ENCODE assay signal across 8 mouse cellular contexts in the genomic region with DNA sequence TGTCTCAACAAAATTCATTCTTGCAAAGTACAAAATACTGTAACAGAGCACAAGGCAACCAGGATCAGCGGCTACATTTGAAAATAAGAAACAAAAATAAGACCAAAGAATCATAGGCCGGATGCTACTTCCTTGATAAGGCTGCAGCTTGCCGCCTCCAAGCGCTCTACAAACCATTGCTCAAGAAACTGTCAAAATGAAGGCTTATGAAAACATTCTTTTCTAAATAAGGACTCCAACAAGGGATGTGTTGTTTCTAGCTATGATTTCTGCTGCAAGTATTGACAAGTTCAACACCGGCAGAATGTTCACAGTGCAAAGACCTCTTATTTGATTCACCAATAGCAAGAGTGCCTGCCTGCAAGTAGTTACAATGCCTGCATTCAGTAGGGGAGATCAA. TPM values are rescaled to one million over a fixed set of nuclear protein-coding genes. Genes with fewer than 3 reads are reported as not detected.
DNase-seq lines count a peak whose midpoint lies in the region; ATAC-seq and TF ChIP-seq lines count a peak whose summit lies in the region.

No protein-coding gene starts in this region.

- peak overlapping the region; percentile 96 for H3K9ac ChIP-seq in hindbrain, embryonic 13.5 days
- peak overlapping the region; percentile 86; the same call in 1 of the 2 replicates for H3K9ac ChIP-seq in lung, postnatal 0 days (replicated peaks; ENCODE audit: low read depth)

- H3K27me3 ChIP-seq in kidney, adult 2 months (replicated peaks; ENCODE audit: control insufficient read depth, insufficient read depth, low read length), result no peaks in the 10 kb centered on the region
- H3K27me3 ChIP-seq in hindbrain, embryonic 13.5 days, result no peaks in the 10 kb centered on the region
- H3K27me3 ChIP-seq in lung, postnatal 0 days (replicated peaks; ENCODE audit: insufficient read depth, low read length), result no peaks in the 10 kb centered on the region

- peak overlapping the region; percentile 93 for H3K4me3 ChIP-seq in kidney, adult 2 months (ENCODE audit: insufficient read depth, low read depth, low read length)
- peak overlapping the region; percentile 94 for H3K4me3 ChIP-seq in hindbrain, embryonic 13.5 days
- H3K4me3 ChIP-seq in lung, postnatal 0 days (ENCODE audit: low read depth, low read length), result peak overlapping the region; percentile 95

- no peaks in the 10 kb centered on the region for H3K36me3 ChIP-seq in kidney, adult 2 months (ENCODE audit: control insufficient read depth, insufficient read depth, low read length)
- no peaks in the 10 kb centered on the region for H3K36me3 ChIP-seq in hindbrain, embryonic 13.5 days
- no peaks in the 10 kb centered on the region for H3K36me3 ChIP-seq in lung, postnatal 0 days (ENCODE audit: insufficient read depth, low read length)

- no peak for ATAC-seq in hindbrain, embryonic 13.5 days (ENCODE audit: low FRiP score)
- no peak for ATAC-seq in lung, postnatal 0 days

- peak overlapping the region; percentile 73 for H3K4me2 ChIP-seq in hindbrain, embryonic 13.5 days
- H3K4me2 ChIP-seq in lung, postnatal 0 days (replicated peaks; ENCODE audit: low read depth, low read length), result peak overlapping the region; percentile 82

- no peaks in the 10 kb centered on the region for H3K9me3 ChIP-seq in hindbrain, embryonic 13.5 days
- no peaks in the 10 kb centered on the region for H3K9me3 ChIP-seq in lung, postnatal 0 days (ENCODE audit: low read length)

- no peak for TF ChIP-seq CTCF in kidney, adult 2 months (conservative IDR thresholded peaks at IDR 0.05; ENCODE audit: insufficient read depth, insufficient read length, low read depth, low read length)
- no peak for TF ChIP-seq CTCF in lung, postnatal 0 days (IDR thresholded peaks at IDR 0.05)

- TF ChIP-seq POLR2A in kidney, adult 2 months (IDR thresholded peaks at IDR 0.05; ENCODE audit: low read depth, low read length), result no peak

- DNase-seq in kidney, adult 2 months, result peak; percentile 51
- DNase-seq in kidney, postnatal 10 days, result no peak
- peak; percentile 48 for DNase-seq in adipocyte (ENCODE audit: low spot score)
- peak; percentile 50 for DNase-seq in lung, postnatal 0 days (ENCODE audit: low spot score)
- DNase-seq in gastrocnemius, postnatal 4 days (ENCODE audit: low spot score in 2 of 2), result no peak
- DNase-seq in cerebellum, postnatal 25 days, result no peak
- DNase-seq in urinary bladder, postnatal 4 days (ENCODE audit: low spot score in 2 of 2), result no peak

- peaks cover 7% of the 10 kb centered on the region; the same call in 1 of the 2 replicates for H3K4me1 ChIP-seq in kidney, adult 2 months (ENCODE audit: control insufficient read depth, insufficient read depth, low read length)
- peaks cover 24% of the 10 kb centered on the region for H3K4me1 ChIP-seq in hindbrain, embryonic 13.5 days (replicated peaks)
- H3K4me1 ChIP-seq in lung, postnatal 0 days (ENCODE audit: insufficient read depth, low read depth, low read length), result no peaks in the 10 kb centered on the region; the same call in 1 of the 2 replicates

- peak overlapping the region; percentile 85 for H3K27ac ChIP-seq in kidney, adult 2 months (ENCODE audit: insufficient read depth, low read depth, low read length)
- peak overlapping the region; percentile 97; the same call in 1 of the 2 replicates for H3K27ac ChIP-seq in hindbrain, embryonic 13.5 days
- no peak overlapping the region for H3K27ac ChIP-seq in lung, postnatal 0 days (ENCODE audit: low read length)

- TF ChIP-seq EP300 in lung, postnatal 0 days (IDR thresholded peaks at IDR 0.05), result no peak

- WGBS in kidney, adult 2 months, result 27% methylated on average over 5 of the region's 5 CpGs
- 46% methylated on average over 5 of the region's 5 CpGs for WGBS in hindbrain, embryonic 13.5 days
- 9% methylated on average over 5 of the region's 5 CpGs for WGBS in lung, postnatal 0 days

RNA-seq across cellular contexts. Expression of a gene that starts 1.8 kb away (rescaled TPM):
- polyA plus RNA-seq in kidney, adult 2 months (2012; rRNA removed), result 29.9 and 33.4 TPM in 2 replicates
- 45.5 and 47.7 TPM in 2 replicates for polyA plus RNA-seq in hindbrain, embryonic 13.5 days (2015; fragmentation: Nextera tagmentation; extraction: Ambion mirVana)
- 20.9 and 21.9 TPM in 2 replicates for polyA plus RNA-seq in lung, postnatal 0 days (2015; fragmentation: Nextera tagmentation; extraction: Ambion mirVana)
- total RNA-seq in gastrocnemius, postnatal 4 days (2021), result 10 to 100 TPM; 33.7 to 35.8 TPM

RNA-seq across cellular contexts. Expression of a gene that starts 37.9 kb away (rescaled TPM):
- polyA plus RNA-seq in kidney, adult 2 months (2012; rRNA removed), result 65.6 and 75.6 TPM in 2 replicates
- 267 and 284 TPM in 2 replicates for polyA plus RNA-seq in hindbrain, embryonic 13.5 days (2015; fragmentation: Nextera tagmentation; extraction: Ambion mirVana)
- 177 and 179 TPM in 2 replicates for polyA plus RNA-seq in lung, postnatal 0 days (2015; fragmentation: Nextera tagmentation; extraction: Ambion mirVana)
- 100 to 1,000 TPM; 179 to 191 TPM for total RNA-seq in gastrocnemius, postnatal 4 days (2021)

Comparison
In these comparisons a context has a peak if more than half of its experiments do, and no peak if none do; other contexts are left out.
1. DNase-seq: peak in kidney, adult 2 months (single experiment), adipocyte (single experiment) and lung, postnatal 0 days (single experiment); none in kidney, postnatal 10 days (single experiment), gastrocnemius, postnatal 4 days (0 of 2), cerebellum, postnatal 25 days (0 of 2) and urinary bladder, postnatal 4 days (0 of 2).
2. Peak in every context shown above with its lines, with median percentiles within 50 percentile points of each other: H3K4me3 ChIP-seq.